Mouse (Mus musculus) frontal cortex, adult 2 months (tissue): Measurements from ENCODE around the gene Dach2. TPM values are rescaled to one million over a fixed set of nuclear protein-coding genes. Genes with fewer than 3 reads are reported as not detected.

Experiments used
- polyA plus RNA-seq: library from polyadenylated mRNA; depleted of rRNA; stranded (reverse); fragments of >200 nt; gene quantifications from 2 replicates; pipeline ENCODE4 v1.2.3, GENCODE M21; 2012; rRNA removed

Gene Dach2
- polyA plus RNA-seq, 1 experiment = 0.48 TPM

Other genes with a start within 250 kb of the Dach2 start
- gene Chm, start 112.0 kb upstream of the Dach2 start, polyA plus RNA-seq = 13.2 and 15.5 TPM in 2 replicates